Mouse (Mus musculus) E14TG2a.4 (cell line): ENCODE data around the gene Arid3c.
"Not testable (repeated sequence)": the region's sequence is repeated elsewhere in the genome, so short reads cannot be mapped to it uniquely, and the experiment has no call there.

ENCODE experiments used
- H3K27me3 ChIP-seq: 2 replicates; pipeline ENCODE4 v1.6.1; 2014; ENCODE audit warnings: low read length, control low read depth; ENCODE audit not compliant: insufficient read depth
- H3K36me3 ChIP-seq: 2 replicates; pipeline ENCODE4 v1.6.1; 2014; ENCODE audit warnings: low read length, control low read depth; ENCODE audit not compliant: insufficient read depth
- H3K4me1 ChIP-seq: replicated peaks from 2 replicates; pipeline ENCODE4 v1.6.1; 2014; ENCODE audit warnings: low read depth, low read length, control low read depth
- H3K4me3 ChIP-seq: replicated peaks from 2 replicates; pipeline ENCODE4 v1.5.1; 2014; ENCODE audit warnings: mild to moderate bottlenecking, low read length
- H3K9me3 ChIP-seq: 2 replicates; pipeline ENCODE4 v1.6.1; 2014; ENCODE audit warnings: low read length, control low read depth
- CTCF ChIP-seq: conservative IDR thresholded peaks from 2 replicates; pipeline ENCODE4 v1.5.1; 2014; ENCODE audit warnings: low read length
- NANOG ChIP-seq: IDR thresholded peaks from 2 replicates; pipeline ENCODE4 v1.6.1; 2014; ENCODE audit warnings: borderline replicate concordance, low read length, mixed read lengths
- POU5F1 ChIP-seq: IDR thresholded peaks from 2 replicates; pipeline ENCODE4 v1.6.1; 2014; ENCODE audit warnings: low read length, borderline replicate concordance

The Arid3c gene

DNA sequence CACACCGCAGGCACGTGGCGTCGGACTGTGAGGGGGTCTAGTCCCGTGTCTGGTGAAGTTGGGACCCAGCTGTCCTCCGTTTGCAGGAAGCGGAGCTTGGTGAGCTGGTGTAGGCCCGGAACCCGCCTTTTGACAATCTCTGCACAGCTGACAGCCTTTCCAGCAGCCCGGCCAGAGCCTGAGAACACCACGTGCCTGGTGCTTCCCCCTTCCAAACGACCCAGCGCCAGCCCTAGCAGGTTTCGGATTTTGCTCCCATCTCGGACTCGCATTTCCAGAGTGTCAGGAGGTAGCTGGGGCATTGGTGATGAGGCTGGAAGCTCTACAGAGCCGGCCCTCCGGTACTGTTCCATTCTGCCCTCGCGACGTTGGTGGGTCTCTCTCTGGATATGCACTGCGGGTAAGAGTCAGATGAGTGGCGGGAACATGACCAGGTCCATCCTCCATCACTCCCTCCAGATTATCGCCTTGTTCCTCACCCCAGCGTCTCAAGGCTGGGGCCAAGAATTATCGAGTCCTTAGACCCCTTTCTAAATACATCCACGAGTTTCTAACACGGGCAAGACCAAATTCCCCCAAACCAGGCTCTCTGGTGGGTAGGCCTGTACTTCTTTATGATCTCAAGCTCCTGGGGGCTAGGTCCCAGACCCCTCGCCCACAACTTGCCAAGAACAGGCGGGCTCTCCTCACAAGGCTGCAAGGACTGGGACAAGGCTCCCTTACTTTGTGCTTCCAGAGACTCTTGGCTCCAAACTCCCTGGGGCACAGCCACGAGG is 18.3 kb downstream of the Arid3c start:
- Histone ChIP-seq H3K36me3 (peaks cover 53% of the 10 kb centered on the region), H3K27me3 (no peaks in the 10 kb centered on the region), H3K4me3 (peak overlapping the region; percentile 94), H3K9me3 (no peaks in the 10 kb centered on the region), H3K4me1 (peaks cover 59% of the 10 kb centered on the region)
- TF ChIP-seq NANOG (no peak), CTCF (no peak), POU5F1 (no peak)

DNA sequence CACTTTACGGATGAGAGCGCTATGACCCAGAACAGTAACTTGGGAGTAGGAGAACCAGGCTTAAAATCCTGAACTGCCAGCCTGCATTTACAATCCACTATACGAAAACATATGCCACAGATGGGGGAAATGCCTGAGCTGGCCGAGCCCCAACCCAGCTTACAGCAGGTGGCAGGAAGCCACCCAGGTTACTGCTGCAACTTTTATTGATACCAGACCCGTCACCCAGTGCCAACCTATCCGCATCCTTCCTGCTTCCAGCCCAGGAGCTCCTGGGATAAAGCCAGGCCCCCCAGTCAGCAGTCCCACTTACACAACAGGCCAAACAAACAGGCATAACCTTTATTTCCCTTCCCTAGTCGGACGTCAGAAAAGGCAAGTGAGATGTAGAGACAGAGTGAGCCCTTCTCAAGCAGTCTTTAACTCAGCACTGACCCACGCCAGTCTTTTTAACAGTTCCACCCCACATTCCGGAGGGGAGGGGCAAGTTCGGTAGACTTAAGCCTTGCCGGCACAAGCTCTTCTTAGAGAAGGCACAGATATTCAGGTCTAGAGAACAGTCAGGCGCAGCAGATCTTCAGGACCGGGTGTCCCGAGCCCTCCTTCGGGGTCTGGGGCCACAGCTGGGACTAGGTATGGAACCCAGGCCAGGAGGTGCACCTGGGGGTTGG is 19.1 kb downstream of the Arid3c start:
- no peak for TF ChIP-seq CTCF
- no peak for TF ChIP-seq NANOG
- TF ChIP-seq POU5F1, result no peak

DNA sequence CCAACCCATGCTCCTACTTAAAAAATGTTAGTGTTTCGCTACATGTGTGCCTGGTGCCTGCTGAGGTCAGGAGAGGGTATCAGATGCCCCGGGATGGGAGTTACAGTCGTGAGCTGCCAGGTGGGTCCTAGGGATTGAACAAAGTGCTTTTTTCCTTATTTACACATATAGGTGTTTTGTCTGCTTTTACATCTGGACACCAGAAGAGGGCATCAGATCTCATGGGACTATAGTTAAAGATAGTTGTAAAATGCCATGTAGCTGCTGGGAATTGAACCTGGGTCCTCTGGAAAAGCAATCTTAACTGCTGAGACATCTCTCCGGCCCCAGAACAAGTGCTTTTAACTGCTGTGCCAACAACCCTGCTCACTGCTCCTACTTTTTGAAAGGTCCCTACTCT is 20.7 kb downstream of the Arid3c start:
- peaks cover 15% of the 10 kb centered on the region for H3K27me3 ChIP-seq

More for the DNA sequence above, 19.1 kb downstream of the Arid3c start:
- no peaks in the 10 kb centered on the region for H3K27me3 ChIP-seq
- peaks cover 45% of the 10 kb centered on the region for H3K36me3 ChIP-seq
- peaks cover 58% of the 10 kb centered on the region for H3K4me1 ChIP-seq
- H3K4me3 ChIP-seq, result peak overlapping the region; percentile 94
- H3K9me3 ChIP-seq, result no peaks in the 10 kb centered on the region

DNA sequence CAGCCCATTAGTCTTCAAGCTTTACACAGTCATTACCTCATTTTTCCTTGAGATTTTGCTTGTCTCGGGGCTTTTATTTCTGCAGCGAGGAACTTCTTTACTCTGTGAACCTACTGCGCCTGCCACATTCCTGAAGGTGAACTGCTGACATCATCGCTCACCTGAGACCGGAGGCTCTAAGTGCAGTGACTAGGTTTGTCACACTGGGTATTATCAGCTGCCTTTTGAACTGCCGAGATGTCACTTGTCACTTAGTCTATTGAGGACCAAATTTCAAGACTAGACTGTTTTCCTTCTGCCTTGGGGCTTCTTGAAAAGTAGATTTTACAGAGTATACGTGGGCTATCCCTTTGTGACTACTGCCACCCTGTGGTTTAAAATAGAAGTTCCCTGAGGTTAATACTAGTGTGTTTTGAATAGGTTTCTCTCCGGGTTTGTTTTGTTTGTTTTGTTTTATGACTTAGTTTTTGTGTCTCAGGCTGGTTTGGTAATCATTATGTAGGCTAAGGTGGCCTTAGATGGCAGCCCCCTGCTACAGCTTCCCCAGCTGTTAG is 22.7 kb downstream of the Arid3c start:
- Histone ChIP-seq H3K36me3 (peaks cover 22% of the 10 kb centered on the region), H3K4me1 (peaks cover 74% of the 10 kb centered on the region), H3K4me3 (no peak overlapping the region), H3K27me3 (peaks cover 30% of the 10 kb centered on the region), H3K9me3 (no peaks in the 10 kb centered on the region)
- TF ChIP-seq NANOG (no peak), CTCF (peak; percentile 75), POU5F1 (no peak)

More for the DNA sequence above, 20.7 kb downstream of the Arid3c start:
- Histone ChIP-seq H3K4me1 (peaks cover 71% of the 10 kb centered on the region), H3K4me3 (no peak overlapping the region), H3K36me3 (peaks cover 30% of the 10 kb centered on the region), H3K9me3 (no peaks in the 10 kb centered on the region)
- TF ChIP-seq POU5F1, result no peak
- TF ChIP-seq CTCF, result 0 out of 2 replicates have a peak, but pooled peaks have one; percentile 12
- no peak for TF ChIP-seq NANOG

DNA sequence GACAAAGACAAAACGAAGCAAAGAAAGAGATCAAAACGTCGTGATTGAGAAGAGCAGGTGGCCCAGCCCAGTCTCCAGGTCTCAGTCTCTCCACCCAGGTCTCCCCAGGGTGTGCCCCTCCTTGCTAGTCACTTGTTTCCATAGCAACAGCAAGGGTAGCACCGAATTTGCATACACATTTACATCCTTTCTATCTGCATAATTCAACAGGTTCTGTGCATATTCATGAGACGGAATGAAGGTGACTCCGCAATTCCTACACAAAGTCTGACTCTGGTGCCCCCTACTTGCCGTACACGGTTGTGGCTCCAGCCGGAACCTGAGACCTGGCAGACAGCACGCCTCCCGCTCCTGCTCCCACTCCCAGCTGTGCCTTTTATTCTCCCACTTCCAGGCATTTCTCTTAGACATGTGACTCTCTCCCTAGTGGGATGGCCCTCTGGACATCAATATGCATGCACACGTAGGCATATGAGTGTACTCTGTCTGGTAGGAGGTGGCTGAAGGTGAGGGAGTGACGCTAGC is 23.9 kb downstream of the Arid3c start:
- H3K4me1 ChIP-seq, result peaks cover 68% of the 10 kb centered on the region
- TF ChIP-seq POU5F1 (peak; percentile 100), CTCF (peak; percentile 42), NANOG (no peak)
- H3K27me3 ChIP-seq, result peaks cover 36% of the 10 kb centered on the region
- H3K4me3 ChIP-seq, result peak overlapping the region; percentile 35; the same call in 1 of the 2 replicates
- H3K9me3 ChIP-seq, result no peaks in the 10 kb centered on the region
- peaks cover 16% of the 10 kb centered on the region for H3K36me3 ChIP-seq

DNA sequence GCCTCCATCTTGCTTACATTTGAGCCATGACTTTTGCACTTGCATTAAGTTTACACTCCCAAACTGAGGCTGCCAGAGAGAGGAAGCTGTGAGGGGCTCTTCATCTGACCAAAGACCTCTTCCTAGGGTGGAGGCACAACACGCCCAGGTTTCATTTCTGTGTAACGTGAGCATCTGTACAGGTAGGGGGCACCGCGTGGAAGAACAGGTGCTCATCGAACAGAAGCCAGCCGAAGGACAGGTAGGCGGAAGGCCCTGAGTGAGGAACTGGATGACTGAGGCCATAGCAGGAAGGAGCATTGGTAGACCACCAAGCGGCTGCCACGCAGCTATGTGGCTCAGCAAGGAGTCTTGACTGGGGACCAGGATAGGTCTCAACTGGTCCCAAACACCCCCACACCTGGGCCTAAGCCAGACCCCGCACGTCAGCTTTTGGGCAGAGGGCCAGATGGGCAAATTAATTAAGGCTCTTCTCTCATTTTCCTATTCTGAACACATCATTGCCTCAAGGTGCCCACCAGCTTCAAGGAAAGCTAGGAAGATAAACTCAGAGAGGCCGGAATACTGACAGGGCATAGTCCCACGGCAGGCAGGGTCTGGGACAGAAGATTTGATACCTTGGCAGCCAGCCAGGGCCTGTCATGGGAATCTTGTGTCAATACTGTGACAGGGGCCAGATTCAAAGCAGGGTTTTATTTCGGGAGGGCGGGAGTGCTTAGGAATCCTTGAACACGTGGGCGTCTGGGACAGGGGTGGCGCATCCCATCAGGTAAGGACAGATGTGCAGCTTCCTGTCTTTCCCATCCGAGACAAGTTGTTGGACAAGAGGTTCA is 24.8 kb downstream of the Arid3c start:
- Histone ChIP-seq H3K36me3 (peaks cover 7% of the 10 kb centered on the region), H3K9me3 (no peaks in the 10 kb centered on the region), H3K4me1 (peaks cover 58% of the 10 kb centered on the region), H3K4me3 (peak overlapping the region; percentile 15; the same call in 1 of the 2 replicates), H3K27me3 (peaks cover 36% of the 10 kb centered on the region)
- TF ChIP-seq CTCF, result no peak
- no peak for TF ChIP-seq NANOG
- no peak for TF ChIP-seq POU5F1

DNA sequence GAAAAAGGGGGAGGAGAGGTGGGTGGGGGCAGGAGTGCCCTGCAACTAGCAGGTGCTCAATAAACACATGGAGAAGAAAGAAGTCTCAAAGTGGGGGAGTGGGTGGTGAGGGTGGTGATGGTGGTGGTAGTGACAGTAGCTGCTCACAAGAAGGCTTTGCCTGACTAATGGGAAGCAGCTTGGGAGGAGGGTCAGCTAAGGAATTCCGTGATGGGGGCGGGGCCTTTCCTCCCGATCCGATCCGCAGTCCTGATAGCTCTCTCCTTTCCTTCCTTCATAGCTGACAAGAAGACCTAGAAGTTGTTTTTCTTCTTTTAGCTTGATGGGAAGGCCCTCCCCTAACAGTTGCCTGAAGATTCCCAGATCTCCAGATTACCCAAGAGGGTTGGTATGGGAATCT is 26.3 kb downstream of the Arid3c start:
- H3K36me3 ChIP-seq, result no peaks in the 10 kb centered on the region
- no peak for TF ChIP-seq POU5F1
- TF ChIP-seq CTCF, result no peak
- TF ChIP-seq NANOG, result no peak
- no peak overlapping the region for H3K4me3 ChIP-seq
- H3K4me1 ChIP-seq, result peaks cover 53% of the 10 kb centered on the region
- no peaks in the 10 kb centered on the region for H3K9me3 ChIP-seq
- H3K27me3 ChIP-seq, result peaks cover 36% of the 10 kb centered on the region

DNA sequence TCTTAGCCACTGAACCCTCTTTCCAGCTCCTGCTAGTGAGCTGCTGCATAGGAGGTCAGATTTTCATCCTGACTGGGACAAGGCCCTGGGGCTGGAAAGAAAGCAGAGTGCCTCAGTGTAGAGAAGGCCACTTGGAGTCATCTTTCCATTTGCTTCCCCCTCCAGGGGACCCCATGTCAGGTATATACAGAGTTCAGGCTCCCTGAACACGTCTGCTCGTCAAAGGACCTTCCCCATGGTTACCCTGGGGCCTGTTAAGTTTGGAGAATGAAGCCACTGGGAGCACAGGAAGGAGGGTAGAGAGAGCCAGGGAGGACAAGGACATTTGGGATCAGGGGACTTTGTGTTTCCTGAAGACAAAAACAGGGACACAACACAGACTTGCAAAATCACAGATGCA is 28.7 kb downstream of the Arid3c start:
- peaks cover 48% of the 10 kb centered on the region for H3K27me3 ChIP-seq
- H3K9me3 ChIP-seq, H3K36me3 ChIP-seq, H3K4me3 ChIP-seq: not testable (repeated sequence)
- H3K4me1 ChIP-seq, result peaks cover 43% of the 10 kb centered on the region

DNA sequence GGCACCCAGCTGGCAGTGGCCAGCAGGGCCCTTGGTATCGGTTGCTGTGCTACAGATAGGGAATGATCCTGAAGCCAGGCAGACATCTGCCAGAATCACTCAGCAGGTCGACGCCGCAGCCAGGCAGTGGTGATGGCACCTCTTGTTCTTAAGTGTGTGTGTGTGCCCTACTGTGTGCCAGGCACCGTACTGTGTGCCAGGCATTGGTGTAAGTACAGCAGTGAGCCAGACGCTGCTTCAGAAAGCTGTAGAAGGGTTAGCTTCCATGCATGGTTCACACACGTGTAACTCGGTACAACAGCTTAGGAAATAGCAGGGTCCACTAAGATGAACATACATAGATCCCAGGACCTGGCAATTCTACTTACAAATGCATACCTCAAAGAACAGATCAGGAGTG is 30.7 kb downstream of the Arid3c start:
- Histone ChIP-seq H3K4me1 (peaks cover 25% of the 10 kb centered on the region), H3K27me3 (peaks cover 36% of the 10 kb centered on the region)
- H3K9me3 ChIP-seq, H3K4me3 ChIP-seq, H3K36me3 ChIP-seq: not testable (repeated sequence)

DNA sequence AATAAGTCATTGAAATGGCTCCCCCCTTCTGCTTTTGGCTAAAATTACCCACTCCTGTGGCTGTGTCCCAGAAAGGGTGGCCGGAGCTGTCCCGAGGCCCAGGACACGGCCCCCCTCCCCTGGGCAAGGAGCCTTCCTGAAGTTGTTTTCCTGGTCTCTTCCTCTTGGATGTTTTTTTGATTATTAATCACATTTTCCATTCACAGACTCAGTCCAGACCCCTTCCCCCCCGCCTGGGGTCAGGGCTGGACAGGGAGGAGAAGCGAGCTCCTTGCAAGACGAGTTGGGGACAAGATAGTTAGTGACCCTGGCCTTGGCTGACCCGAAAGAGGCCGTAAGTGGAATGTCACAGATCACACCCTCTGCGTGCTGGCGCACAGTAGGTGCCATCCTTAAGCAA is 31.2 kb downstream of the Arid3c start, which contains the start of gene Il11ra1:
TSS of gene Il11ra1 (plus strand) at position 207 of the 400 bp plus-strand sequence.
- peaks cover 32% of the 10 kb centered on the region for H3K27me3 ChIP-seq
- H3K4me1 ChIP-seq, result peaks cover 20% of the 10 kb centered on the region

DNA sequence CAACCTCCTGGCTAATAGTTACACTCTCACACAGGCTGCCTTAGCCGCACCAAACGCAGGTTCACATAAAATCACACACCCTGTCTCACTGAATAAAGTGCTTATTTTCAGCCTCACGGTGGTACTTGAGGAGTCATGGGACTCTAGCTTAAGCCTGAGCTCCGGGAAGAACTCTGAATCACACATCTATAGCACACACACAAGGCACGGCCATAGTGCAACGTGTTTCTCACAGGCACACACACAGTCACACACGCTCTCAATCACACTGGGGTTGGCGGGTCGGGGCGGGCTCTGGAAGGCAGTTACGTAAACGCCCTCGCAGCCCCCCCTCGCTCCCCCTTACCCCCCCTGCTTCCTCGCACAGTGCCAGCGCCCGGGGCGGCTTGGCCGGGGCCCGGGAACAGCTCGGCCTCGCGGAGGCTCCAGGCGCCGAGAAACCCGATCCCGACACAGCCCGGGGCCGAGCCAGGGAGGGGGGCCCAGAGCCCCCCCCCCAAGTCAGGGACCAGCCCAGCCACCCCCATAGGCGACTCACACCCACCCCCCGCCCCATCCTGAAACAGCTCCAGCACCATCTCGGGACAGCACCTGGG is 32.4 kb downstream of the Arid3c start:
- H3K36me3 ChIP-seq, H3K4me3 ChIP-seq, H3K9me3 ChIP-seq, H3K4me1 ChIP-seq: not testable (repeated sequence)
- peaks cover 21% of the 10 kb centered on the region for H3K27me3 ChIP-seq

More for the DNA sequence above, 31.2 kb downstream of the Arid3c start, which contains the start of gene Il11ra1:
- not testable (repeated sequence) for H3K4me3 ChIP-seq, H3K36me3 ChIP-seq, H3K9me3 ChIP-seq
